Mouse (Mus musculus) MEL (cell line): ENCODE measurements around the gene Prdm8.

Experiments
- CTCF ChIP-seq, 3 experiments: IDR thresholded peaks in 2 of 3; conservative IDR thresholded peaks in 1 of 3; 2 replicates each; pipeline ENCODE4 v1.5.1; 2011 to 2012; ENCODE audit warnings: low read length in 3 of 3, low read depth in 2 of 3, mild to moderate bottlenecking in 2 of 3, improper control_type of control experiment in 1 of 3, inconsistent platforms in 1 of 3, mixed read lengths in 1 of 3, moderate library complexity in 1 of 3; ENCODE audit not compliant: control insufficient read depth in 1 of 3, insufficient read depth in 1 of 3, poor library complexity in 1 of 3, severe bottlenecking in 1 of 3
- E2F4 ChIP-seq: IDR thresholded peaks from 2 replicates; pipeline ENCODE4 v1.6.1; 2011; ENCODE audit warnings: low read depth, low read length, improper control_type of control experiment, borderline replicate concordance
- GATA1 ChIP-seq: IDR thresholded peaks from 2 replicates; pipeline ENCODE4 v1.6.1; 2011; ENCODE audit warnings: low read depth, low read length, improper control_type of control experiment
- KAT2A ChIP-seq: conservative IDR thresholded peaks from 2 replicates; pipeline ENCODE4 v1.6.1; 2012; ENCODE audit warnings: low read depth, low read length, improper control_type of control experiment, inconsistent platforms
- MAX ChIP-seq: IDR thresholded peaks from 2 replicates; pipeline ENCODE4 v1.6.1; 2011; ENCODE audit warnings: low read length, improper control_type of control experiment
- MAZ ChIP-seq: IDR thresholded peaks from 2 replicates; pipeline ENCODE4 v1.6.1; 2012; ENCODE audit warnings: low read depth, mild to moderate bottlenecking, inconsistent platforms, low read length, improper control_type of control experiment
- POLR2A ChIP-seq, 2 experiments: IDR thresholded peaks; 2 replicates each; pipeline ENCODE4 v1.6.1; 2011 to 2012; ENCODE audit warnings: low read length in 2 of 2, mild to moderate bottlenecking in 2 of 2, control low read depth in 1 of 2, improper control_type of control experiment in 1 of 2, low read depth in 1 of 2, moderate library complexity in 1 of 2; ENCODE audit not compliant: control insufficient read depth in 1 of 2, insufficient read depth in 1 of 2, poor library complexity in 1 of 2
- TAL1 ChIP-seq: IDR thresholded peaks from 2 replicates; pipeline ENCODE4 v1.6.1; 2012; ENCODE audit warnings: mild to moderate bottlenecking, inconsistent platforms, low read length, moderate library complexity, mixed read lengths
- USF1 ChIP-seq: IDR thresholded peaks from 2 replicates; pipeline ENCODE4 v1.6.1; 2014; ENCODE audit warnings: low read depth, mild to moderate bottlenecking, inconsistent platforms, low read length, improper control_type of control experiment, moderate library complexity
- ZC3H11A ChIP-seq: IDR thresholded peaks from 2 replicates; pipeline ENCODE4 v1.6.1; 2012; ENCODE audit warnings: low read depth, mild to moderate bottlenecking, inconsistent platforms, low read length, improper control_type of control experiment
- ZMIZ1 ChIP-seq: IDR thresholded peaks from 2 replicates; pipeline ENCODE4 v1.6.1; 2012; ENCODE audit warnings: low read depth, mild to moderate bottlenecking, inconsistent platforms, low read length, improper control_type of control experiment, moderate library complexity

- TF ChIP-seq USF1 (no peak), CTCF (IDR thresholded peaks at IDR 0.05 in 2 of 3, conservative IDR thresholded peaks at IDR 0.05 in 1 of 3; ENCODE audit: control insufficient read depth in 1 of 3, insufficient read depth in 1 of 3, low read depth in 2 of 3, low read length in 3 of 3, poor library complexity in 1 of 3, severe bottlenecking in 1 of 3) (no peak), MAZ (no peak), GATA1 (no peak), TAL1 (no peak), POLR2A (IDR thresholded peaks at IDR 0.05; ENCODE audit: control insufficient read depth in 1 of 2, insufficient read depth in 1 of 2, low read depth in 1 of 2, low read length in 2 of 2, poor library complexity in 1 of 2) (no peak), E2F4 (no peak), ZMIZ1 (no peak), ZC3H11A (no peak), MAX (no peak), KAT2A (no peak)
Observed at GRCm38 (mm10) chr5:98167180-98167824, at the start of gene Prdm8.
